Mouse (Mus musculus) small intestine, adult 2 months (tissue): ENCODE measurements around the gene Wdr45b.
"Not testable (repeated sequence)": the region's sequence is repeated elsewhere in the genome, so short reads cannot be mapped to it uniquely, and the experiment has no call there.

ENCODE experiments used
- CTCF ChIP-seq: fragments of 200-500 bp; IDR thresholded peaks from 2 replicates; pipeline ENCODE4 v1.5.1; 2012; ENCODE audit warnings: low read depth, mild to moderate bottlenecking, control low read depth, inconsistent platforms, low read length, moderate library complexity, mixed read lengths; ENCODE audit not compliant: insufficient replicate concordance, insufficient read length; ENCODE audit errors: extremely low read depth
- POLR2A ChIP-seq: fragments of 200-500 bp; IDR thresholded peaks from 2 replicates; pipeline ENCODE4 v1.6.1; 2012; ENCODE audit warnings: low read depth, mild to moderate bottlenecking, control low read depth, inconsistent platforms, low read length, moderate library complexity

DNA sequence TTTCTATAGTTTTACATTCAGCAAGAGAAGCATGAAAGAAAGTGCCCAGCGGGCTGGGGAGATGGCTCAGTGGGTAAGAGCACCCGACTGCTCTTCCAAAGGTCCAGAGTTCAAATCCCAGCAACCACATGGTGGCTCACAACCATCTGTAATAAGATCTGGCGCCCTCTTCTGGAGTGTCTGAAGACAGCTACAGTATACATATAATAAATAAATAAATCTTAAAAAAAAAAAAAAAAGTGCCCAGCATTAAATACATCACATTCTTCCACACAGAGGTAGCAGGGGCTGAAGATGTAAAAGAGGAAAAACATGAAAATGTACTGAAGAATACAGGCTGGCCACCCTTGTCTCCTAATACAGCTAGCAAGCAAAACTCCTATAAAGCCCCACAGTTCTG lies 5.5 kb downstream of the Wdr45b start:
- 0 out of 2 replicates have a peak, but pooled peaks have one; percentile 24 for TF ChIP-seq CTCF
- not testable (repeated sequence) for TF ChIP-seq POLR2A
